Mouse (Mus musculus) neutrophil, adult 83 days (primary cell): ENCODE data around the gene Nckipsd. TPM values are rescaled to one million over a fixed set of nuclear protein-coding genes. Genes with fewer than 3 reads are reported as not detected.

ENCODE experiments used
- total RNA-seq, 2 experiments: library from RNA; stranded (reverse); gene quantifications; one replicate each; pipeline ENCODE4 v1.2.4; 2023

The Nckipsd gene
- 1 to 10 TPM; 7.8 TPM for total RNA-seq

GRCm38 (mm10) chr9:108808163-108808665 is at the start of gene Nckipsd:
TSS of gene Nckipsd (plus strand) at chr9:108808368.

GRCm38 (mm10) chr9:108783548-108784463 is 24.4 kb upstream of the Nckipsd start, which contains the start of gene Ip6k2:
TSS of gene Ip6k2 (plus strand) at chr9:108783796.

GRCm38 (mm10) chr9:108825820-108826699 is 17.9 kb downstream of the Nckipsd start, which contains the start of gene Celsr3:
TSS of gene Celsr3 (plus strand) at chr9:108826320.

GRCm38 (mm10) chr9:108852976-108853375 is 44.8 kb downstream of the Nckipsd start, which contains the start of gene Slc26a6:
TSS of gene Slc26a6 (plus strand) at chr9:108853283.

Other genes starting within 250 kb of the Nckipsd start
- gene Impdh2, start 248.1 kb upstream of the Nckipsd start, total RNA-seq: 100 to 1,000 TPM; 102 to 111 TPM
- gene Ndufaf3, start 240.9 kb upstream of the Nckipsd start, total RNA-seq: 10 to 100 TPM; 21.8 to 22.4 TPM
- 10 to 100 TPM; 24.9 to 27.7 TPM for gene Dalrd3, start 238.5 kb upstream of the Nckipsd start, total RNA-seq
- gene Wdr6, start 229.6 kb upstream of the Nckipsd start, total RNA-seq: 1 to 10 TPM; 5.9 to 6.6 TPM
- 1 to 10 TPM in 1 of 2 experiments, under 1 TPM in 1; 0.48 to 1.1 TPM for gene P4htm, start 210.7 kb upstream of the Nckipsd start, total RNA-seq
- gene Arih2, start 159.0 kb upstream of the Nckipsd start, total RNA-seq: 10 to 100 TPM; 67.0 to 74.0 TPM
- gene Slc25a20, start 146.3 kb upstream of the Nckipsd start, total RNA-seq: 10 to 100 TPM; 19.1 to 22.3 TPM
- 10 to 100 TPM; 13.0 to 16.8 TPM for gene Prkar2a, start 119.1 kb upstream of the Nckipsd start, total RNA-seq
- gene Ip6k2, start 24.6 kb upstream of the Nckipsd start, total RNA-seq: 10 to 100 TPM; 31.3 to 35.9 TPM
- 10 to 100 TPM; 38.5 to 52.8 TPM for gene Celsr3, start 18.0 kb downstream of the Nckipsd start, total RNA-seq
- gene Slc26a6, start 44.9 kb downstream of the Nckipsd start, total RNA-seq: 10 to 100 TPM in 1 of 2 experiments, 1 to 10 TPM in 1; 9.6 to 14.2 TPM
- gene Tmem89, start 106.3 kb downstream of the Nckipsd start, total RNA-seq: not detected
- gene Uqcrc1, start 128.3 kb downstream of the Nckipsd start, total RNA-seq: 100 to 1,000 TPM; 143 to 152 TPM
- gene Col7a1, start 145.2 kb downstream of the Nckipsd start, total RNA-seq: 1 to 10 TPM; 2.2 to 2.6 TPM
- not detected for gene Ucn2, start 177.6 kb downstream of the Nckipsd start, total RNA-seq
- gene Pfkfb4, start 183.4 kb downstream of the Nckipsd start, total RNA-seq: 100 to 1,000 TPM; 152 to 163 TPM
- 100 to 1,000 TPM; 192 to 213 TPM for gene Shisa5, start 230.2 kb downstream of the Nckipsd start, total RNA-seq